Mouse (Mus musculus) cerebellum, adult (tissue): Measurements from ENCODE around the gene Dhx33.

Source experiments
- ATAC-seq: cut with Nextera tagmentation; 2 replicates; pipeline ENCODE4 v1.9.2; 2017; ENCODE audit warnings: mild to moderate bottlenecking, moderate library complexity, mixed read lengths; ENCODE audit not compliant: insufficient number of reproducible peaks, low FRiP score, low TSS enrichment

Gene Dhx33

DNA sequence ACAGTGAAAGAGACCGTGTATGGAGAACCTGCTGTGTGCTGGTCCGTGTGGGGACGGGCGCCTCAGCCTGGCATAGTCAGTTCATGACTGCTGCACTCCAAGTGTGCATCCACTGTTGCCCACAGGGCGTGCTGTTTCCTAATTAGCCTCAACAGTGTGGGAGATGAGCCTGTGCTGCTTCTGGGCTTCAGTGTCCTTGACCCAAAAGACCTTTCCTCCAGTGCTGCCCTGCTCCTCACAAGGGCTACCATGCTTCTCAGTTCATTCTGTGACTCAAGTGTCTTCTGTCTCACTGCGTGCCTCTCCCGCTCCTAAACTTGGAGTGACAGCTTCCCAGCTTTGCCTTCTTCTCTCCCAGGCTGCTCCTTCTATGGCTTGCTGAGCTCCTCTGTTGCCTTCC lies 68.9 kb downstream of the Dhx33 start:
- no peak for ATAC-seq
